Mouse (Mus musculus) heart, adult 2 months (tissue): ENCODE data around the gene Ndufv2.

Experiments used
- CTCF ChIP-seq: fragments of 200-600 bp; IDR thresholded peaks from 2 replicates; pipeline ENCODE4 v1.8.1; 2022; ENCODE audit warnings: antibody characterized with exemption, mild to moderate bottlenecking, moderate library complexity
- EP300 ChIP-seq: fragments of 200-500 bp; IDR thresholded peaks from 2 replicates; pipeline ENCODE4 v1.6.1; 2011; ENCODE audit warnings: low read depth, low read length, control low read depth; ENCODE audit not compliant: insufficient read depth
- POLR2A ChIP-seq: fragments of 200-500 bp; IDR thresholded peaks from 2 replicates; pipeline ENCODE4 v1.6.1; 2011; ENCODE audit warnings: mild to moderate bottlenecking, low read depth, low read length, control low read depth; ENCODE audit not compliant: insufficient read depth

DNA sequence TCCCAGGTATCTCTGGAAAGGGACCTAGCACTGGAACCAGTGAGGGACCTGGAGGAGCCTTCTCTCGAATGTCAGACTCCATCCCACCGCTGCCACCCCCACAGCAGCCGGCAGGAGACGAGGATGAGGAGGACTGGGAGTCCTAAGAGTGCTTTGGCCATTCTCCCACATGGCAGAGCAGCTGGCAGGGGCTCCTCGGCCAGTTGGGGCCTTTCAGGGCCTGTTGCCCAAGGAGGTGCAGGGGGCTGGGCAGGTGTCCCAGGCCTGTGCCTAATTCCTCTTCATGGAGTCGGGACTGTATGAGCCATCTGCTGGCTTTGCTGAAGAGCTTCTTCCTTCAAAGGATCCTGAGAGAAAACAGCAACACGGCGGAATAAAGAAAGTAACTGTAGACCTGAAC is 17.6 kb upstream of the Ndufv2 start:
- TF ChIP-seq CTCF (no peak), POLR2A (no peak), EP300 (no peak)
